Mouse (Mus musculus) CH12.LX (cell line): ENCODE results near the gene Chst15.

ENCODE experiments used
- ETS1 ChIP-seq: conservative IDR thresholded peaks from 2 replicates; pipeline ENCODE4 v1.6.1; 2012; ENCODE audit warnings: low read depth, mild to moderate bottlenecking, inconsistent platforms, low read length, improper control_type of control experiment, moderate library complexity
- HCFC1 ChIP-seq: IDR thresholded peaks from 2 replicates; pipeline ENCODE4 v1.6.1; 2012; ENCODE audit warnings: low read depth, mild to moderate bottlenecking, inconsistent platforms, low read length, improper control_type of control experiment
- MAX ChIP-seq: IDR thresholded peaks from 2 replicates; pipeline ENCODE4 v1.6.1; 2011; ENCODE audit warnings: low read length, improper control_type of control experiment
- MAZ ChIP-seq: IDR thresholded peaks from 2 replicates; pipeline ENCODE4 v1.6.1; 2012; ENCODE audit warnings: low read depth, mild to moderate bottlenecking, inconsistent platforms, low read length, improper control_type of control experiment, moderate library complexity
- NRF1 ChIP-seq: IDR thresholded peaks from 2 replicates; pipeline ENCODE4 v1.6.1; 2014; ENCODE audit warnings: low read depth, mild to moderate bottlenecking, inconsistent platforms, low read length, improper control_type of control experiment, moderate library complexity
- POLR2A ChIP-seq: IDR thresholded peaks from 2 replicates; pipeline ENCODE4 v1.6.1; 2011; ENCODE audit warnings: low read depth, mild to moderate bottlenecking, improper control_type of control experiment, low read length
- USF2 ChIP-seq: conservative IDR thresholded peaks from 2 replicates; pipeline ENCODE4 v1.6.1; 2011; ENCODE audit warnings: low read depth, low read length, improper control_type of control experiment
- ZMIZ1 ChIP-seq: IDR thresholded peaks from 2 replicates; pipeline ENCODE4 v1.6.1; 2012; ENCODE audit warnings: low read depth, mild to moderate bottlenecking, inconsistent platforms, low read length, improper control_type of control experiment
- ZNF384 ChIP-seq: IDR thresholded peaks from 2 replicates; pipeline ENCODE4 v1.6.1; 2012; ENCODE audit warnings: low read depth, low read length, improper control_type of control experiment, inconsistent platforms

DNA sequence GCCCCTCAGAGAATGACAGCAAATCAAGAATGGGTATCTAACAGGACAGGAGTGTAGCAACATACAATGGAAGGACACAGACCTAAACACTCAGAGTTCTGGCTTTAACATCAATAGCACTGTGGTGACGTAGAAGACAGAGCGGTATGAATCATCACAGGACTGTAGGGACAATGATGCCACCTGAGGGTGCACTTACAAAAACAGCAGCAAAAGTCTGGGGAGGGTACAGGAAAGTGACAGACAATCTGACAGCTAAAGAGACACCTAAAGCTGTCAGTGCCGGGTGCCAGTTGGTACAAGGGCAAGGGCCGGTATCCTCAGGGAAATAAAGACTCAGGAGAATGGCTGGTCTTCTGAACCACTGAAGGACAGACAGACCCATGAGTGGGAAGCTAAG is 64.0 kb downstream of the Chst15 start:
- no peak for TF ChIP-seq POLR2A
- no peak for TF ChIP-seq NRF1
- TF ChIP-seq ETS1, result no peak
- TF ChIP-seq HCFC1, result no peak
- TF ChIP-seq ZNF384, result no peak
- no peak for TF ChIP-seq USF2
- no peak for TF ChIP-seq ZMIZ1
- no peak for TF ChIP-seq MAZ
- TF ChIP-seq MAX, result no peak
